19 mouse cellular contexts compared by ENCODE assay signal in genomic region chr5:133601241-133601739, GRCm38 (mm10).
"Had no signal": no experiment of that assay in that cellular context is flagged by ENCODE, and none has a peak within 500 bp of the region (broad histone marks: within the 10 kb centered on the region; RNA-seq: fewer than 3 reads in every experiment).

No protein-coding gene starts in this region.

- H3K4me1 ChIP-seq: kidney, embryonic 15.5 days; limb, embryonic 12.5 days; limb, embryonic 15.5 days; stomach, embryonic 15.5 days had no signal

- DNase-seq: kidney, adult 8-10 months; kidney, postnatal 10 days; layer of hippocampus, postnatal 36 days; liver, postnatal 0 days; spleen, adult 18-20 months; thymus, postnatal 25 days had no signal

- H3K4me3 ChIP-seq: kidney, embryonic 15.5 days; left cerebral cortex, adult 2 months; limb, embryonic 12.5 days; limb, embryonic 15.5 days; midbrain, embryonic 15.5 days; myocyte; neural tube, embryonic 13.5 days; stomach, embryonic 15.5 days had no signal

- ATAC-seq: liver, postnatal 0 days; lung, postnatal 0 days; midbrain, embryonic 15.5 days had no signal

- H3K36me3 ChIP-seq: kidney, embryonic 15.5 days; limb, embryonic 12.5 days; limb, embryonic 15.5 days; midbrain, embryonic 15.5 days; neural tube, embryonic 13.5 days; stomach, embryonic 15.5 days had no signal

- H3K27me3 ChIP-seq: kidney, embryonic 15.5 days; limb, embryonic 12.5 days; limb, embryonic 15.5 days; midbrain, embryonic 15.5 days; neural tube, embryonic 13.5 days; stomach, embryonic 15.5 days had no signal

- H3K9me3 ChIP-seq: kidney, embryonic 15.5 days; limb, embryonic 12.5 days; limb, embryonic 15.5 days; midbrain, embryonic 15.5 days; stomach, embryonic 15.5 days had no signal

- H3K4me2 ChIP-seq: kidney, embryonic 15.5 days; limb, embryonic 12.5 days; limb, embryonic 15.5 days; liver, embryonic 11.5 days; lung, embryonic 14.5 days; midbrain, embryonic 11.5 days; midbrain, embryonic 15.5 days; neural tube, embryonic 13.5 days; stomach, embryonic 15.5 days had no signal

- H3K9ac ChIP-seq: kidney, embryonic 15.5 days; limb, embryonic 12.5 days; limb, embryonic 15.5 days; liver, embryonic 14.5 days; liver, postnatal 0 days; lung, embryonic 14.5 days; midbrain, embryonic 15.5 days; neural tube, embryonic 13.5 days; stomach, embryonic 15.5 days had no signal

- H3K27ac ChIP-seq: kidney, embryonic 15.5 days; left cerebral cortex, adult 2 months; limb, embryonic 12.5 days; limb, embryonic 15.5 days; liver, embryonic 14.5 days; midbrain, embryonic 15.5 days; neural tube, embryonic 13.5 days; stomach, embryonic 15.5 days had no signal
